Mouse (Mus musculus): ENCODE data around the gene Ugt1a7c.
"Not testable (repeated sequence)": the region's sequence is repeated elsewhere in the genome, so short reads cannot be mapped to it uniquely, and the experiment has no call there.

The Ugt1a7c gene

DNA sequence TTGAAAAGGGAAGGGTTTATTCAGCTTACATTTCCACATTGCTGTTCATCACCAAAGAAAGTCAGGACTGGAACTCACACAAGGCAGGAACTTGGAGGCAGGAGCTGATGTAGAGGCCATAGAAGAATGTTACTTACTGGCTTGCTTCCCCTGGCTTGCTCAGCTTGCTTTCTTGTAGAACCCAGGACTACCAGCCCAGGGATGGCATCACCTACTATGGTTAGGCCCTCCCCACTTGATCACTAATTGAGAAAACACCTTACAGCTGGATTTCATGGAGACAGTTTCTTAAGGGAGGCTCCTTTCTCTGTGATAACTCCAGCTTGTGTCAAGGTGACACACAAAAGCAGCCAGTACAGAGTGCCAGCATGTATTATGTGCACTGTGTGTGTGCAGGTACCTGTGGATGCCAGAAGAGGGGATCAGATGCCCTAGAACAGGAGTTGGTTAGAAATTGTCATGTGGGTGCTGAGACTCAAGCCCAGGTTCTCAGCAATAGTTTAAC, 128.2 kb downstream of the Ugt1a7c start:
- not testable (repeated sequence) for DNase-seq (ENCODE audit: extremely low read depth, low read depth)

DNA sequence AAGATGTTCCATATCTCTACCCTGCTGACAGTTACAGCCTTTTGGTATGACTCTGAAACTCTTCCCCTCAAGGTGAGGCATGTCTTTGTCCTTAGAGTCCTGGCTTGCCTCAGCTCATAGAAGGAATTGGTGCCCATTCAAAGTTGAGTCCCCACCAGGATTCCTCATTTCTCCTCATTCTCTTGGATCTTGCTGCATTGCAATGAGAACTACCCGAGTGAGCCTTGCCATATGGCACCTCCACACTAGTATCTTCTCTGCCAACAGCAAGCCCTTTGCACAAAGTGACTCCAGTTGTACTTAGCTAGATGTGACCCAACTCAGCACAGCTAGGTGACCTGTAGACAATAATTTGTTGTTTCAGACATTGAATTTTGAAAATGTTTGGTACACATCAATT, 128.7 kb downstream of the Ugt1a7c start:
- no peak for DNase-seq (ENCODE audit: extremely low read depth, low read depth)

DNA sequence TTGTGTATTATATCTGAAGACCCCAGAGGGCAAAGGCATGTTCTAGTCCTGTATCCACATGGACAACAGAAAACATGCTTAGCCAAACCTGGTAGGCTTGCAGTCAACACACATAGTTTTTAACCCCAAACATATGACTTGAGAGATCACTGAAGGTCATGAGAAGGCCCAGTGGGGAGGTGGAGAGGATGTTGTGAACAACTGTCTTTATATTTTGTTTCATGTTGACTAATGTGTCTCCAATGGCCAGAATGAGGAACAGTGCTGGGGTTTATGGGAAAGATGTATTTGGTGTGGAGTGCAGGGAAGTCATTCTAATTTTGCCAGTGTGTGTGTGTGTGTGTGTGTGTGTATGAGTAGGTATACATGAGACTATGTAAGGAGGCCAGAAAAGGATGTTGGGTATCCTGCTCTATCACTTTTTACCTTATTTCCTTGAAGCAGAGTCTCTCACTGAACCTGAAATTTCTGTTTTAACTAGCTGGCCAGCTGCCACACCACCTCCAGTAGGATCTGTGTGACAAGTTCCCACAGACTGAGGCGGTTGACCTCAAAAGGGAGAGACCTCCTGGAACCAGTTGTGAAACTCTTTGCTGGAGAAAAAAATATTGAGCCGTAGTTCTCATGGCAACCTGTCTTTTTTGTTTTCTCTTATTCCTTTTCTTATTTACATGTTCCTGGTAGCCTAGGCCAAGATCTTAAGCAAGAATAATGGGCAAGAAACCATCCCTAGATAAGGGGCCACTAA, 129.3 kb downstream of the Ugt1a7c start:
- DNase-seq (ENCODE audit: extremely low read depth, low read depth), result no peak

DNA sequence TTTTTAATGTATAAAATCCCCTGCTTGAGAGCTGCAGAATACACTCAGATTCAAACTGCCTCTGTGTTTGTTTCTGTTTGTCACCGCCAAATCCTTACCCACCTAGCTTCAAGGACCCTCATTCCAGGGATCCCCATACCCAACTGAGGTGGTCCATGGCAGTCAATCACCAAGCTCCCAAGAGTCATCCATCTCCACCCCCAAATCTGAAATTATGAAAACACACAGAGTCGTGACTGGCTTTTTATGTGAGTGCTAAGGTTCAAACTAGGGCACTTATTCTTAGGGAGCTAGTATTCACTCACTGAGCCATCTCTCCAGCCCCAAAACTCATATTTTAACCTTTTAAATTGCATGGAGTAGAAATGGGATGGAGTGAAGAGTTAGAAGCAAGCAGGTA, 130.4 kb downstream of the Ugt1a7c start:
- DNase-seq (ENCODE audit: extremely low read depth, low read depth), result not testable (repeated sequence)

DNA sequence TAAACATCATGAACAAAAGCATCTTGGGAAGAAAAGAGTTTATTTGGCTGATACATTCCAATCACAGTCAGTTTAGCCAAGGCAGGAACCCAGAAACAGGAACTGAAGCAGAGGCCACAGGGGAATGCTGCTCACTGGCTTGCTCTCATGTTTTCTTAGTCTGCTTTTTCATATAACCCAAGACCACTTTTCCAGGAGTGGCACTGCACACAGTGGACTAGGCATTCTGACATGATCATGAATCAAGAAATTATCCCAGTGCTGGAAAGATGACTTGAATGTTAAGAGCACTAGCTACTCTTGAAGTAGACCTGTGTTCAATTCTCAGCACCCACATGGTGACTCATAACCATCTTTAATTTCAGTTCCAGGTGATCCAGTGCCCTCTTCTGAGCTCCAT, 130.9 kb downstream of the Ugt1a7c start:
- DNase-seq (ENCODE audit: extremely low read depth, low read depth), result no peak

DNA sequence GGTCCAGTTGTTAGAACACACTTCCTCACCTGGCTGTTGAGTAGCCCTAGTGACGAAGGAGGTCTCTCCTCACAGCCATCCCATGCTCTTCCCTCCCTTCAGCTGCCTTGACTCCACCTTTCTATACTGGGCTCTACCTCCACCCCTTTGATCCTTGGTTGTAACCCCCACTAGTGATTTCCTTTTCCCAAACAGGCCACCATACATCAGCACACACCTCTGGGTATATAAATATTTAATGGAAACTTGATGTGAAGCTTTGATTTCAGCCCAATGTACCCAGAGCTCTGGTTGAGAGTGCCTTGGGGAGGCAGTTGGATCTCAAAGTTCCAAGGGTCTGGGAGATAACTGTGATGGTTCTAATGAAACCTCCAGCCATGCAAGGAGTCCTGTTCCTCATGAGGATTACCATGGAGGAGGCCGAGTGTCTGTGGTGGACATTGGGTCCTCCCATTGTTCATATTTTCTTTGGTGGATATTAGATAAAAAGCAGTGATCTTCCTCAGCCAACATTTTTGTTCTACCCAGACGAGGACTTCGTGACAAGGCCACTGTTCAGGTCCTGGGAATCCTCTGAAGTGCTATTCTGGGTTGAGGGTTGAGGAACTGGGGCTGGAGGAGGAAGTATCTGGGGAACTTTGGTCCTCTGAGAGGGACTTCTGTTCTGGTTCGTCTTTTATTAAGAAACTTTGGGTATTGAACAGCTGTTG, 132.0 kb downstream of the Ugt1a7c start, which contains the start of gene Mroh2a:
TSS of gene Mroh2a (plus strand) at position 317 of the 710 bp plus-strand sequence.
- no peak for DNase-seq (ENCODE audit: extremely low read depth, low read depth)

DNA sequence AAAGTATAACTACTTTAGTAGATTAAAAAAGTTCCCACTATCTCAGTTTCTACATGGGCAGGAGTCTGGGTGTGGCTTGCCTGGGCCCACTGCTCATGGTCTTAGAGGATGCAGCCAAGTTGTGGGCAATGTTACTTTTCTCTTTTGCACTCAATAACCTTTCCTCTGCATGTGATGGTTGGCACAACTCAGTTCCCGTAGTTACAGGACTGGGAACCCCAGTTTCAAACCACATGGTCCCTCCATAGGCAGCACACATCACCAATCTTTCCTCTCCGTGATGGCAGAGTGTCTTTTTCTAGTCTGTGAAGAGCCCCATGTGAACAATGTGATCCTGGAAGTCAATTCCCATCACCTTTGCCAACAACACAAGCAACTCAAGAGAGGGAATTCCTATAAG, 132.6 kb downstream of the Ugt1a7c start:
- no peak for DNase-seq (ENCODE audit: extremely low read depth, low read depth)

DNA sequence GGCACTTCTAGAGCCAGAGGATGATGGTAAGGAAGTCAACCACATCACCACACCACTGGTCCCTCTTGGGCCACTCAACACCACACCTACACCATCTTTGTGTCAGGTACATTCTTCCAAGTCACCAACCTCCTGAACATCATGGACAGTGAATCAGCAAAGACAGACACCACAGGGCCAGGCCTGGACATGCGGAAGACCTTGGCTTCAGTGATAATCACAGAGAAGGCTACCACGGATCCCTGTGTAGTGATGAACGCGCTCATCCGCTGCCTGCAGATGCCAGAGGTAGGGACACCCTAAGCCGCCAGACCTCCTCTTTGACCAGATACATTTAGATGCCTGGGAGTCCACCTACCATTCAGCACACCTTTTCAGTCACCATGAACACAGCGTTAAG, 133.3 kb downstream of the Ugt1a7c start:
- DNase-seq (ENCODE audit: extremely low read depth, low read depth), result no peak

DNA sequence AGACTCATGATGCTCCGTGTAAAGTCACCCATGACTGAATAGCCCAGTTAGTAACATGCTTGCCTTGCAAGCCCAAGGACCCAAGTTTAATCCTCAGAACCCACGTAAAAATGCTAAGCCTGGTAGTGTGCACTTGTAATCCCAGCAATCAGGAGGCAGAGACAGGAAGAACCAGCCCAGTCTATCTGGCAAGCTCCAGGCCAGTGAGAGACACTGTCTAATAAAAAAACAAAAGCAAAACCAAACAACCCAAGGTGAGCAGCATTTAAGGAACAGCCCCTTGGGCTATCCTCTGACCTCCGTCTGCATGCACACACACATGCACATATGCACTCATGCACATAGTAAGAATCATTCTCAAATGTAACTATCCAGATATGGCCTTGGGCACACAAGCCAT, 134.7 kb downstream of the Ugt1a7c start:
- DNase-seq (ENCODE audit: extremely low read depth, low read depth), result no peak

DNA sequence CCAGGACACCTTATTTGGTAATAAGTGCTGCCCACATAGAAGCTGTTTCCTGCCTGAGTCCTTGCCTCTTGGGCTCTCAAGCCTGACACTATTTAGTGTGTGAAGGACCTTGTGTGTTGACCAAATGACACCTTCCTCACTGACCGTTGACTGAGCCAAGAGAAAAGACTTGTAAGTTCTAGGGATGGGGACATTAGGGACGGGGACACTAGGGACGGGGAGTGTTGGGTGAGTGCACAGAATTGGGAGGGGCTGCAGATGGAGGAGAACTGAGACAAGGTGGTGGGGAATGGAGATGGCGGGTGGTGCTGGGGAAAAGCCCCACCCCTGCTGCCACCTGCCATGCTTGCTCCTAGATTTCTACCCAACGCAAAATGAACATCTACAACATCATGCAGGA, 135.1 kb downstream of the Ugt1a7c start:
- DNase-seq (ENCODE audit: extremely low read depth, low read depth), result no peak

DNA sequence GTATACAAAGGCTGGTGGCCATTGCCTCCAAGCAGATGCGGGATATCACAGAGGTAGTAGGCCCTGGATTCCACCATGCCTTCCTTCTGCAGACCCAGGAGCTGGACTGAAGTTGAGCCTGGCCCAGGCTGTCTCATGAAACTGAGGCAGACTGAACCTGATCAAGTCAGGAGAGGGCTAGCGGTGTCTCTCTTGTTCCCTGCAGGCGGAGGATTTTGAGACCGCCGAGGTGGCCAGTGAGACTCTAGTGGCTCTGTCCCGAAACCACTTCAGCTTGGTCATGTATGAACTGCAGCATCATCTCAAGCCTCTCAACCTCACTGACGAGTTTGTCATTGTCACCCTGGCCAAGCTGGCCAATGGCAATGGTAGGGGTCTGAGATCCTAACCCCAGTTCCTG, 135.6 kb downstream of the Ugt1a7c start:
- DNase-seq (ENCODE audit: extremely low read depth, low read depth), result no peak

DNA sequence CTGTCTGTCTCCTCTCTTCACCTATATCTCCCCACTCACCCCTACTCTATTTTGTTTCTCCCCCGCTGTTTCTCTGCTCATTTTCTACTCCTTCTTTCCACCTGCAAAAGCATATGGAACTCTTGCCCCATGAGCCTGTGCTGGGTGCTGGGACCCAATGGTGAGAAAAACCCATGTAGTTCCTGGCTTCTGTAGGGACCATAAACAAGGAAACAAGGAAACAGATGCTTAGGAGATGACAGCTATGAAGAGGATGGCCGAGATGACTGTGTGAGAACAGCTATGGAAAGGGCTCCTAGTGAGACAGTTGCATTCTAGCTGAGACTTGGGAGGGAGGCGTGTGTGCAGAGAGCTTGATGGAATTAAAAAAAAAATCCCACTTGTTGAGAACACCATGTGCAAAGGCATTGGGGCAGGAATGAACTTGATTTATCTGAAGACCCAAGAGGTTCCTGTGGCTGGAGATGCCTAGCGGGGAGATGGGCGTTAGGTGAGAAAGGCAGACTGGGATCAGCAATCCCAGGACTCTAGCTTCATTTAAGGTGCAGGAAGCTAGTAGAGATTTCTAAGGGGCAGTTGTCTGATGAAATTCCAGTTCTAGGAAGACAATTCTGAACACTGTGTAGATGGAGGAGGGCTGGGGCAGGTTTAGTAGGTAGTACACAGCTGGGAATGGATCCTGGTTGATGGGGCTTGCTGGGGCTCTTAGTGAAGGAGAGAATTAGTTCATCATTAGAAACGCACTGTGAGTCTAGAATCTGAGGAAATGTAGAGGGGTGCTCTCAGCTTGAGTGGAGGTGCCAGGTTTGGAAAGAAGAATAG, 136.3 kb downstream of the Ugt1a7c start:
- DNase-seq (ENCODE audit: extremely low read depth, low read depth), result no peak

DNA sequence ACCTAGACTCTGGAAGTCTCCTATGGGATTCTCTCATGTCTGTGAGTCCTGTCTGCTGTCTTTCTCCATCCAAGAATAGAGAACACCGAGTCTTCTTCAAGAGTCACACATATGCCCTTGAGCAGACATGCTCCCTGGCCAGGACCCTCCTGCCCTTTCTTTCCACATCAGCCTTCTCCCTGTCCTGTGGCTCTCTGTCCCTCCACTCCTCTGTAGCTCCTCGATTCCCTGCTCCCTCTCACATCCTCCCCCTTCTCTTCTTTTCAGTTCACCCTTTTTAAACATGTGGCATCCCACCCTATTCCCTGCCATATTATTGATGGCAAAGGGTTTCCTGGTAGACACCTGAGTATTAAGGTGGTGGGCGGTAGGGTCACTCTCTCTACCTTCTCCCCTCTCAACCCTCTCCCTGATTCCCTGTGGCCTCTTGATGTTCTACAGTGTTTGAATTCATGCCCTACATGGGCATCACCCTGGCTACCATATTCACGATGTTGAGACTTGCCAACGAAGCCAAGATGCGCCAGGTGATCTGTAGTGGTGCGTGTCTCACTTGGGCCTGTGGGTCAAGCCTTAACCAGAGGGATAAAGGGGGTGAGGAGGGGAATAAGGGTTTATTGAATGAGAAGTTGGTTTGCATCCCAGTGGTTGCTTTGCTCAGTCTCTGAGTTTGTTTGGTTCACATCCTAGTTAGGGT, 137.1 kb downstream of the Ugt1a7c start:
- DNase-seq (ENCODE audit: extremely low read depth, low read depth), result no peak

DNA sequence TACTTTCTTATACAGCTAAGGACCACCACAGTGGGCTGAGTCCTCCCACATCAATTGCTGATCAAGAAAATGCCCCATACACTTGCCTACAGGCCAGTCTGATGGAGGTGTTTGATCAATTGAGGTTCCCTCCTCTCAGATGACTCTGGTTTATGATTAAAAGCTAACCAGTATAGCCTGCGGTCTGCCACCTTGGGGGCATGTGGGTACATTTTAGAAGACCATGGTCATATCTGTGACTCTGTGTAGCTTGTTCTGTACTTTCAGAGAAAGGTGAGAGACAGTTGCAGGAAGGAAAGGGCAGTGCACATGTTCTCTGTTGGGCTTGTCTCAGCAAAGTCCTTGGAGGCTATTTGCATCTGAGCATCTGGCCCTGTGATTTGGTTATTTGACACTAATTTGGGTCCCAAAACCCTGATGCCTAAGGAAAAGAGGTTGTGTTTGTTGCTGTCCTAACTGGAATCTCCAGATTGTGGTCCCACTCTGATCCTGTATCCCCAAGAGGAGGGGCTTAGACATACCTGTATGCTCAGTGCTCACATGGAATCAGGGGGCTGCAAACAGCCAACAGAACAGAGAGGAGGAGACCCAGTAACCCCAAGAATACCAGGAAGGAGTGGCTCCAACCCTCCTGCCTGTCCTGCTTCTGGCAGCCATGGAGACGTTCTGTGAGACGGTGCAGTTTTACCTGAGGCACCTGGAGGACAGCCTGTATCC, 138.0 kb downstream of the Ugt1a7c start:
- DNase-seq (ENCODE audit: extremely low read depth, low read depth), result no peak

DNA sequence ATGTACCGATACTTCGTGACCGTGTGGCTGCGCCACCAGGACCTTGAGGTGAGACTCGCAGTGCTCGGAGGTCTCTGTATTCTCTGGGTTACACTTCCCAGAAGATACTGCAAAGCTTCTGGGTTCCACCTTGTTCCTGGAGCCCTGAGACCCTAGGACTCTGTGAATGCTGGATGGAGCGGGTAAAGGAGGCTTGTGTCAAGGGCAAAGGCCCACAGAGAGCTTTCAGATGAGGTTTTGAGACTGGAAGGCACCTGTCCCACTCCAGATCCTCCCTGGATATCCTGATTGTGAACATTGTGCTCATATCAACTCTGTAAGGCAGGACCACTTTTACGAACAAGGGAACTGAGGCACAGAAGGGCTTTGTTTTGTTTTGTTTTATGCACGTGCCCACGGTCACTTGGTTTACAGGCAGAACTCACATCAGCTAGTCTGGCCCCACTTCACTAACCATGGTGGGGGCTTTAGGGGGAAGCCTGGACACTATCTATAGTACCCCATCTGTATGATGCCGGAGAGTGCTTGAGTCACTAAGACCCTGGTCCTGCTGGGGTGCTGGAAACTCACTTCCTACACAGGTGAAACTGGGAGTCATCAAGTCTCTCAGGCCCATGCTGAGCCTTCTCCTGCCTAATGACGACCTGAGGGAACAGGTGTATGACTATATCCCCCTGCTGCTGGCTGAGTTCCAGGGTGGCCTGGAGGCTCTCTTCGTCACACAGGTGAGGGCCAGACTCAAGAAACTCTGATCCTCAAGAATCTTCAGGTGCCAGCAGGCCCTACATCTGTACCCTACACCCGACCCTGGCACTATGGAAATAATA, 138.8 kb downstream of the Ugt1a7c start:
- DNase-seq (ENCODE audit: extremely low read depth, low read depth), result no peak

DNA sequence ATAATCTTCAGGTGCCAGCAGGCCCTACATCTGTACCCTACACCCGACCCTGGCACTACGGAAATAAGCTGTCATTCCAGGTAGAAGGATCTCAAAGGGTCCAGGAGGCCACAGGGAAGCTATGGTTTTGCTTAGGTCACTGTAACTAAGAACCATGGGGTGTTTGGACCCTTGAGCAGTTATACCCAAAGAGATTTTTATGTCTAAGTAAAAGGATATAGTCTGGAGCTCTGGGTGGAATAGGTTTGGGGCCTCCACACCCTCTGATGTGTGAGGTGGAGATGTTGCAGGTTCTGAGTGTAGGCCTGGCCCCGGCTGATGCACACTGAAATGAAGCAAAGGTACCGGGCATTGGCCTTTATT, 139.4 kb downstream of the Ugt1a7c start:
- no peak for DNase-seq (ENCODE audit: extremely low read depth, low read depth)

DNA sequence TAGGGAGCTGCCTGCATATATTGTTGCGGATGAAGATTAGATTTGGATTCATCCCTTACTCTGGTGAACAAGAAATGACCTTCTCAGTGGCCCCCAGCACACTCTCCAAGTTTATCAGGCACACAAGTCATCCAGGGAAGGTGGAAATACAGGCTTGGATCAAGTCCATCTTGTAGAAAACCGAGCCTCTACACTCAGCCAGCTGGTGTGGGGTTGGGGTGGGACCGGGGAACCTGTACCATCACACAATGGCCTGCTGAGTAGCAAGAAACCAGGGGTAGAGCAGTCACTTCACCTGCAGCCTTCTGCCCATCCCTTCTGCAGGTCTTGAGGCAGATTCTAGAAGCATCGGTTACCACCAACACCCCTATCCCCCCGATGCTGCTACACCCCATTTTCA, 139.8 kb downstream of the Ugt1a7c start:
- no peak for DNase-seq (ENCODE audit: extremely low read depth, low read depth)

DNA sequence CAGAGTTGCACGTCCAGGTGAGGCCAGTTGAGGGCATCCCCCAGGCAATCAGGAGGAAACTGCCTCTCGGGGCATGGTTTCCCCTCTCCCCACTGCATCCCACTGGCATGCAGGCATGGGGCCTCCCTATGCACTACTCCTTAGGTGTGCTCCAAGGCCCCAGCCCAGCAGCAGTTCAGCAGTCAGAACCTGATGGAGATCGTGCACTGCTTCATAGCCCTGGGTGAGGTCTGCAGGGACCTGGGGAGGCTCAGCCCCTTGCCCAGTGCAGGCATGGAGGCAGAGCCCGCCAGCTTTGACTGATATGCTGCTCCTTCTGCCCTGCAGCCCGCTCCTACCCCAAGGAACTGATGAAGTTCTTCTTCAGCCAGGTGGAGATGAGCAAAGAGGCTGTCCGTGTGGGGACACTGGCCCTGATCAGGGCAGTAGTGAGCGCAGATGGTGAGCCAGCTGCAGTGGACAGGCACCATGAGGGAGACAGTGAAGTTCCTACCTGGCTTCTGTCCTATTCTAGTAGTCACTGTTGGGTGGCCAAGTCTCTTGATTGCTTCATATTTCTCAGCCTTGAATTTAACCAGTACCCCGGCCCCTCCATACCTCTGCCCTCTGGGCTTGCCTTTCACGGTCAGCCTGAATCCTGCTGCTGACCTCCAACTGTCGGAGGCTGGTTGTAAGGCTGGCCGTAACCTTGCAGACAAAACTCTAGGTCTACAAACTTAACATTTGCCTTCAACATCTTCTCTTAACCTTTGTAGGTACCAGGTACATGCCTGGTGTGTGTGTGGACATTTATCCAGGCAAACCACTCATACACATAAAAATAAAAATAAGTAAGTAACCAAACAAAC, 140.4 kb downstream of the Ugt1a7c start:
- no peak for DNase-seq (ENCODE audit: extremely low read depth, low read depth)

DNA sequence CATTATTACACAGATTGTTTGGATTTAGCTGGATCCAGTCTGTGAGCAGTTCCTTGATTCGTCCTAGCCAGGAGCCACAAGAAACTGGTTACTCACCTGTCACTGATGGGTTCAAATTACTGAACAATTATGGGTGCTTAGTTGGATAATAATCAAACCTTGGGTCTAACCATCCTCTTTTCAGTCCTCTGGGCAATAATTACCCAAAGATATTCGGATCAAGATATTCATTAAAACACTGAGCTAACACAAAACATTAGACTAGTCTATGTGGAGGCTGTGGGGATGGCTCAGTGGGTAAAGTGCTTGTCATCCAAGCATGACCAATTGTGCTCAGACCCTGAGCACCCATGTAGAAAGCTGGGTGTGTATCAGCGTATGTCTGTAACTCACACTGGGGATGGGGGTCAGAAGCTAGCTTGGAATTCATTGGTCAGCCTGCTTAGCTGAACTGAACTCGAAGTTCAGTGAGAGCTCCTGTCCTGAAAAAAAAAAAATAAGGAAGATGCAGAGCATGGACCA, 141.1 kb downstream of the Ugt1a7c start:
- DNase-seq (ENCODE audit: extremely low read depth, low read depth), result no peak
